Mouse (Mus musculus) heart, postnatal 4 days (tissue): ENCODE measurements at regions not wholly inside any gene's neighbourhood (a gene's known extent, or its start where the extent isn't known, plus 50 kb on each side); places are given as distances from the start of the nearest gene placed in this dataset.

Source experiments
- DNase-seq: peaks from one replicate; pipeline ENCODE4 v3.0.0; 2021

GRCm38 (mm10) chr15:62468076-62468475 is 1376.9 kb downstream of the Gsdmc2 start:
- no peak for DNase-seq

GRCm38 (mm10) chr15:62466856-62467255 is 1378.1 kb downstream of the Gsdmc2 start:
- DNase-seq = no peak

DNA sequence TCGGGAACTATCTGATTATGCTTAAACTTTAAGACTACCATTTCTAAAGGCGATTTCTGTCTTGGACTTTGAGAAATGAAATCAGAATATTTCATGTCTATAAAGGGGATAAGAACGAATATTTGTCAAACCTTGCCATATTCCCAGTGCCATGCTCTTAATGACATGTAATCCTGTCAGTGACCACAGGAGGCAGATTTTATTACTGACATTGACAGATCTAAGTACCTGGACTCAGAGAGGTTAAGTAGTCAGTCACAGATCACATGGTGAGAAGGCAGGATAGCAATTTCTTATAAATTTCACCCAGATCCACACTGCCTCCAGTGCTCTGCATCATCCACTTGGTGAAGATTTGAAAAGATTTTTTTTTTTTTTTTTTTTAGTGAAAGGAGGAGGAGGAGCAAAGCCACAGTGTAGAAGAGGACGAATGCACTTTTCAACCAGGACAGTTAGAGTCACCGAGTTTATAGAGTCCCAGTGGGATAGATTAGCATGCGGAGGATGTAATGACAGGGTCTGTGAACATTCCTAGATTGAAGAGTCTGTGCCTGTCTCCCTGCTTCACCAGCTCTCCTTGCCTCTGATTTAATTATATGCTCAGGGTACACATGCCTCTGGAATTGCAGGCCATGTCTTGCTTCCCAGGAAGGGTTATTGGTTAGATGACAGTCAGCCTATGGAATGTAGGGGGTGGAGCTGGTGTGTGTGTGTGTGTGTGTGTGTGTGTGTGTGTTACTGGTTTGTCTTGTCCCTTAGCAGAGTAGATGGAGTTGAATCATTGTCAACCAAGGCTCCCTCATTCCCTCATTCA is 1379.7 kb downstream of the Gsdmc2 start:
- DNase-seq = no peak

DNA sequence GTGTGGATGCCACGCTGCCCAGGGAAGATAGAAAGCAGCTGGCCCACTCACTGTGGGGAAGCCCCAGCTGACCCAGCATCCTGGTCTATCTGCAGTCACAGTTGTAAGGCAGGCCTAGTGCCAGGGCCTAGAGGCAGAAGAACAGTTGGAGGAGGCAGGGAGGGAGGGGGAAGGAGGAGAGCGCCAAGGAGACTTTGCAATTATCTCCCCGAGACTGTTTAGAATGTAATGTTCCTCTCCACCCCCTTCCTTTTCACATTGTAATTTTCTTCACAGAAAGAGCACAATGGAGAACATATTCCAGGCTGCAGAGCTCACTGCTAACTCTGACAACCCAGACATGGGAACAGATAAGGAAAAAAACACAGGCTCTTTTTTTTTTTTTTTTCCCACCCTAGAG is 1382.3 kb downstream of the Gsdmc2 start:
- peak; percentile 55 for DNase-seq

DNA sequence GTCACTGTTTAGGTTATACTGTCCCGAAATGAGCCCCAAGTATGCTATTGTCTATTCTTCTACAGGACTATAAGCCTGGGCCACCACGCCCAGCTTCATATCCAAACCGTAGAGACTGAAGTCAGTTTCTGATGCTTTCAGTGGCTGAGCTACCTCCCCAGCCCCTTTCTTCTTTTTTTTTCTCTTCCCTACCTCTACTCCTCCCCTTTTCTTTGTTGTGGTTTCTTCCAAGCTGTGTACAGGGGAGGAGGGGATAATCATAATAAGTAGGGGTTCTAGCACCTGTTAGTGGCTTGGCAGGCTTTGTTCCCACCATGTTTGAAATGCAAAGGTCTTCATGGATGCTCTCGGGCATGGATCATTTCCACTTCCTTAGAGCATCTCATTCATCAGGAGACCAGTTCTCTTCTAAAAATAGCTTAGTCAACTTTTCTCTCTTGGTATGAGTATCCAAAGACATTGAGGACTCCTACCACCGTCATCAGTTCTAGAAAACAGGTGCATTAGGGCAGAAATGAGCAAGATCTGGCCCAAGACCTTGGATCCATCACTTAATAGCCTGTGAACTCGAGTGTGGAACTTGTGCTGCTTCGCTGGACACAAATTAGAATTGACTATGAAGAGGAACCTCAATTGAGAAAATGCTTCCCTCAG is 1383.5 kb downstream of the Gsdmc2 start:
- no peak for DNase-seq

- no peak for DNase-seq
Measured at GRCm38 (mm10) chr15:62460724-62461123, 1384.3 kb downstream of the Gsdmc2 start.

GRCm38 (mm10) chr15:62460026-62460607 is 1384.9 kb downstream of the Gsdmc2 start:
- no peak for DNase-seq

- no peak for DNase-seq
Measured at GRCm38 (mm10) chr15:62457990-62458389, 1387.0 kb downstream of the Gsdmc2 start.

- no peak for DNase-seq
Measured at GRCm38 (mm10) chr15:62457051-62457664, 1387.8 kb downstream of the Gsdmc2 start.

- no peak for DNase-seq
Measured at GRCm38 (mm10) chr15:62456020-62456419, 1389.0 kb downstream of the Gsdmc2 start.

GRCm38 (mm10) chr15:62448116-62448515 is 1396.9 kb downstream of the Gsdmc2 start:
- DNase-seq = no peak

DNA sequence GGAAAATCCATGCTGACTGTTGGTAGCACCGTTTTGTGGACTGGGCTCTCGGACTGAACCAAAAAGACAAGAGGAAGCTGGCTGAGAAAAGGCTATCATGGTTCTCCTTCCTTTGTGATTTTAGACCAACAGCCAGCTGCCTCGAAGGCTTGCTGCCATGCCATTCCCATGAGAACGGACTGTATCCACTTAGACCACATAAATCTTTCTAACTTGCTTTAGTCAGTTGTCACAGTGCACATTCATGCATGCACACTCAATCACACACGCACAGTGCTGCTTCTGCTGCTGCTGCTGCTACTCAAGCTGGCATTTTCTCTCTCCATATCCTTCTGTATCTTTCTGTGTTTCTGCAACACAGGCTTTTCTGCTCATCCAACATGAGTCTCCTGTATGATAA is 1405.8 kb downstream of the Gsdmc2 start:
- DNase-seq = no peak

DNA sequence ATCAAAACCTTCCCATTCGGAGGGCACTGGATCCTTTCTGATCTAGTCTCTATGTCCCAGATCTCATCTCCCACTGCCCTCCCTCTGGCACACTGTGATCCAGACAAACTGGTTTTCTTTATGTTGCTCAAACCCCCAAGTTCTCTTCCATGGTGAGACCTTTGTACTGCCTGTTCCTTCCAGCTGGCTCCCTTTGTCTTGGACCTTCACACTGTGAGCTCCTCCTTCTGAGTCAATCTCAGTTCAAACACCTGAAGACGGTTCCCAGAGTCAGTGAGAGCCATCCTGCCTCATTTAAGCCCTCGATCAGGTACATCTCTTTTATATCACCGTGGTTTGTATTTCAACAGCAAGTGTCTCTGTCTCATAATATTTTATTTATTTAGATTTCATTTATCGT is 1408.3 kb downstream of the Gsdmc2 start:
- DNase-seq = no peak

- no peak for DNase-seq
Measured at GRCm38 (mm10) chr15:62435141-62435680, 1409.8 kb downstream of the Gsdmc2 start.

GRCm38 (mm10) chr15:62432742-62433245 is 1412.2 kb downstream of the Gsdmc2 start:
- no peak for DNase-seq

DNA sequence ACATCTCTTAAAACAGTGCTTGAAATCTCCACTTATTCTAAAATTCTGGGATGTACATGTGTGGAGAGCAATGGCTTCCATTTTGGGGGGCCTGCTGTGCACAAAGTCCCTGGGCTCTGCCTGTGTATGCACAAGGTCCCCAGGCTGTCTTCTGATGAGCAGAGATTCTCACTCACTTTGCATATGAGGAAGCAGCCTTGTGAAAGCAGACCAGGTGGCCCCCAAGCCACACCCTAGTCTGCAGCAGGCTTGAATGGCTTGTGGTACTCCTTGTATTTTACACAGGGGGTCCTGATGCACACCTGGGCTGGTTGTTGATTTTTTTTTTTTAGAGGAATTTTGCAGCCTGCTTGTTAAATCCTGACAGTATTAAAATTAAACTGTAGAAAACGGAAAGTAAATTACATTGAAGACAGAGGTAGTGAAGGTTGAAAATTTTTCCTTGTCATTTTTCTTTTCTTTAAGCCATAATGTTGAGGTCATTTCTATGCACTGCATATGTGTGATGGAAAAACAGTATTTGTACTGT is 1413.8 kb downstream of the Gsdmc2 start:
- DNase-seq = no peak

DNA sequence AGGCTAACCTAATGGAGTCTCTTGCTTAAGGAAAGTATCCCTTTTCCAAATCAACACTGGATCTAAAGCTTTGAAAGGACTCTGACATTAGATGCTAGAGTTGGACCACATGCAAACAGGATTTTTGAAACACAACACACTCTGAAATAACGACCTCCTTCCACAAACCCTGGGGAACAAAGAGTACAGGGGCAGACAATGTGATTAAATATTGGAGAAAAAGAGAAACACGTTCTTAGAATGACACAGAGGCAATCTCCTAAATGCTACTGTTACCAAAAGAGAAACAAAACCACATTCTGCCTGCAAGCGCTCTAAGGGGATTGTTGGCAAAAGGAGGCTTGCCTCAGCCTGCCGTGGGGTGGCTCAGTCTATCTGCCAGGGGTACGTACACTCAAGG is 1422.0 kb downstream of the Gsdmc2 start:
- DNase-seq = no peak

GRCm38 (mm10) chr15:62421073-62421851 is 1423.7 kb downstream of the Gsdmc2 start:
- DNase-seq = no peak

- DNase-seq = no peak
Measured at GRCm38 (mm10) chr15:62416691-62417090, 1428.3 kb downstream of the Gsdmc2 start.

GRCm38 (mm10) chr15:62413694-62414093 is 1431.3 kb downstream of the Gsdmc2 start:
- DNase-seq = no peak

DNA sequence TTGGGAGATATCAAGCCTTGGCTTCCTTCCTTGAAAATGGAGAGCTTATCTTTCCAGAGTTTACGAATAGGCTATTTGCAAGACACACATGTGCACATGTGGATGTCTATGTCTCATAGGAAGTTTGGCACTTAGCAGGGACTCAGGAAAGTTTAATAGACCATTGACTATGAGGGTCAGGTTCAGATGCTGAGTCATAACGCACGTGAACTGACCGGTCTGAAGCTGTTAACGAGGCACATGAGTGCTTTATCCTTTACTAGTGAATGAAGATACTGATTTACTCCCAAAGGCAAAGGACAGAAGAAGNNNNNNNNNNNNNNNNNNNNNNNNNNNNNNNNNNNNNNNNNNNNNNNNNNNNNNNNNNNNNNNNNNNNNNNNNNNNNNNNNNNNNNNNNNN is 1442.8 kb downstream of the Gsdmc2 start:
- DNase-seq = no peak
